Mouse (Mus musculus) adrenal gland, adult (tissue): ENCODE results near the gene Ptgs1.
"Not testable (repeated sequence)": the region's sequence is repeated elsewhere in the genome, so short reads cannot be mapped to it uniquely, and the experiment has no call there.

Source experiments
- DNase-seq, 2 experiments: peaks; one replicate each; pipeline ENCODE4 v3.0.0; 2022 to 2023; ENCODE audit warnings: low spot score in 1 of 2; ENCODE audit not compliant: inconsistent age in 2 of 2

The Ptgs1 gene

DNA sequence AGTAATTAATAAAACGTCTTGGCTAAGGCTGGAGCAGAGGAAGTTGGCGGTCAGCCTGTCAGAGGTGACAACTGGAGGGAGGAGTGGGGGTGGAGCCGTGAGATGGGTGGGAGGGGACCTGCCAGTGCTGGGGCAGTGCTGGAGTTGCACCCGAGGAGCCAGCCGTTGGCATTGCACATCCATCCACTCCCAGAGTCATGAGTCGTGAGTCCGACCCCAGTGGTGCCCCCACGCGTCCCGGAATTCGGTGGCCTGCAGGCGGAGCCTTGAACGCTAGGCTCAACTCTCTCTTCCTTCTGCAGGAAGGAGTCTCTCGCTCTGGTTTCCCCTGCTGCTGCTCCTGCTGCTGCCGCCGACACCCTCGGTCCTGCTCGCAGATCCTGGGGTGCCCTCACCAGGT is at the start of gene Ptgs1:
Gene Ptgs1, plus strand, starts transcription at position 61 of the 400 bp plus-strand sequence.
- DNase-seq, result peak; percentile 51 to 81

DNA sequence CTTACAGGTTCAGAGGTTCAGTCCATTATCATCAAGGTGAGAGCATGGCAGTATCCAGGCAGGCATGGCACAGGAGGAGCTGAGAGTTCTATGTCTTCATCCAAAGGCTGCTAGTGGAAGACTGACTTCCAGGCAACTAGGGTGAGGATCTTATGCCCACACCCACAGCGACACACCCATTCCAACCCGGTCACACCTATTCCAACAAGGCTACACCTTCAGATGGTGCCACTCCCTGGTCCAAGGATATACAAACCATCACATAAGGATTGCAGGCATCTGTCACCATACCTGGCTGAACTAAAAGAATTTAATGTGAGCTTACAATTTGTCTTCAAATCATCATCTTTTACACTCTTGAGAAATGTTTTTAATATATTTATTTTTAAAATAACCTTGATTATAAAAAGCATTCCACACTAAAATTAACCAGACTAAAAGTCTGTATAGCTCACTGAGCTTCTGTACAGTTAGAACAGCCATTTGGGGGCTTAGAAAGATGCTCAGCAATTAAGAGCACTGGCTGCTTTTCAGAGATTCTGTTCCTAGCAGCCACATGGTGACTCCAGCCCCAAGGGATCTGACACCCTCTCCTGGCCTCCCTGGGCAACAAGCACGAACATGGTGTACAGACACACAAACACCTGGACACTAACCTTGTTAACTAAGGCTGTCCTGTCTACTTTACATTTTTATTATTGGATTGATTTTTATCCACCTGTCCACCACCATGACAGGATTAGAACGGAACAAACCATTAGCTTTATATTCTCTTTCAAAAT is 48.4 kb upstream of the Ptgs1 start:
- not testable (repeated sequence) for DNase-seq

DNA sequence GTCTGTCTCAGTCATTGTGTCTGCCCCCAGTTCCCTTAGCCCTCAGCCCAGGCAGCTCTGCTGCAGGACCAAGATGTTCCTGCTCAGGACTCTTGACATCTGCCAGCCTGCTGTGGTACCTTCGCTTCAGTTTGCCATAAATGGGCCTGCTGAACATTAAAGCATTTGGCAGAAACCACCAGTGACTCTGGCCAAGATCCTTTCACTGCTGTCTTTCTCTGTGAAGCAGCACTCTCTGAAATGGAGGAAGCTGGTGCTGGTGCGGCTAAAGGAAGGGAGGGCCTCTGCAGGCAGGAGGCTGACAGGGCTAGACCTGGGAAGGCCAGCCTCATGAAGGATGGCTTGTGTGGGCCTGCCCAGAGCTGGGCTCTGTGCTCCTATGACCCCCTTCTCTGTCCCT is 46.9 kb upstream of the Ptgs1 start:
- no peak for DNase-seq

DNA sequence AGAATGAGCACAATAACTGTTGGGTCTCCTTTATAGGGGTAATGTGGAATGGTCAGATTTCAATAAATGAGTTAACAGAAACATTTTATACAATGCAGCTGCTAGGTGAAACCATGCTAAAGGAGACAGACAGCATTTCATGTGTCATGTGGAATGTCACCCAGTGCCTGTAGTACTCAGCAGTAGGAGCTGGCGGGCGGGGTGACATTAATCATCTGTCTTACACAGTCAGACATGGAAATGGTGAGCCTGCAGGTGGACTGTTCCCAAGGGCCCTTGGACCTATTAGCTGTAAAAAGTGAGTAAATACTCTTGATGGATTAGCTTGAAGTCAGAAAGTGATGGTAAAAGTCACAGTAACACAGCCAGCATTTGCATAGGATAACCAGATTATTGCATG is 46.0 kb upstream of the Ptgs1 start:
- DNase-seq, result peak in 1 of 2 experiments; percentile 28

DNA sequence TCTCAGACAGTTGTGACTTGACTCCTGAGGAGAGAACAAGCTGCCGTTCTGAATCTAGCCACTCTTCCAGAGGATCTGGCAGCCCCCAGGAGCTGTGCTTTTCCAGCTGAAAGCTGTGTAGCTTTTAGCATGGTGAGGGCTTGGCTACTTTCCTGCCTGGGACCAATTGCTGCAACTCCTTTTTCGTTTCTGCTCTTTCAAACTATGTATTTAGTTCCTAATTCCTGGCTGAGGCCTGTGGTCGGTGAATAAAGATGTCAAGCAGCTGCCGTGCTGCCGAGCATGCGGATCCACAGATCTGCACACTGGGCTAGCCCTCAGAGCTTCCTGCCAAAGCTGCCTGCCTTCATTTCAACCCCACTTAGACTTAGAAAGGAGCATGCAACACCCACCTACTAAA is 45.4 kb upstream of the Ptgs1 start:
- no peak for DNase-seq

DNA sequence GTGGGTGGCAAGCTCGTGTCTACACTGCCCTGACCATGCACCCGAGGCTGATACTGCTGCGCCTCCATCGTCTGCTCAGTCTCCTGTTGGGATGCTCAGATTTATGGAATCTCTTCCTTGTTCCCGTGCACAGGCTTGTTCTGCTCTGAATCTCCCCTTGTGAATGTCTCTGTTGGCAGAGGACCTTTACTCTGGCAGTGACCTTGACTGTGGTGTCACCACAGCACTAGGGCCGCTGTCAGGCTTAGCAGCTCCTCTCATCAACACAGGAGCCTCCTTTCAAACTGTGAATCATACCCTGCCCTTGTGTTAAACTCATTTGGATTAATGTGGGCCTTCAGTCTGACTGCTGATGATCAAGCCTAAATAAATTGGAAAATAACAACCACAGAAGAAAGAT is 41.0 kb upstream of the Ptgs1 start:
- peak in 1 of 2 experiments; percentile 69 for DNase-seq

DNA sequence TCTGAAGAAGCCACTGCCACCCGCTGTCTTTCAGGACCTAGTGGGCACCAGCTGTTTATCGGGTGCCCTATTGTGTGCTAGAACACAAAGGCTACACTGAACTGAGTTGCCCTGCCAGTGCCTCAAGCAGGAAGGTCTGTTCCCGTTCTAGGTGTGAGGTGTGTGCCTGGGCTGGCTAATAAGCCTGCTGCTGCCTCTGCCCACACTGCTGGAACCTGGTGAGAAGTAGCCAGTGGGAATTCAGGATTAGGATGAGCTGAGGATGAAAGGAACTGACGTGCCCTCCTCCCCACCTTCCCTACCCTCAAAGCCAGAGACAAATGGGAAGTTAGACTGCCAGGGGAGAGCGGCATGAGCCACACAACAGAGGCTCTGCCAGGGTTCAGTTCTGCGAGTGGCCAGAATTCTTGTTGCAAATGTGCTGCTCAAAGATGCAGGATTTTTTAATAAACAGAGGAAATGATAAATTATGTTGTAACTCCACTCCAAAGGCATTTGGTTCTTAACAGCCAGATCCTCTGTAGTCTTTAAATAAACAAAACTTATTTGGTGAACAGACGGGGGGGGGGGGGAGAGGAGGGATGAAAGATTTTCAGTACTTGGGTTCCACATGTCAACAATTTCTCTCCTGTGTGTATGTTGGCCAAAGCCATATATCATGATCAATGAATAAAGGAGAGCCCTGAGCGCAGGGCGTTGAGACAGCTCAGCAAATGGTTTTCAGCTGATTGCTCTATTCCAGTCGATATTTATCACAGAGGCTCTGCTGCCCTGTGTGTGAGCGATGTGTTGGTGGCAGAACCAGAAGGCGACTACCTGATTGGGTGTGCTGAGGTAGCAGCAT is 38.9 kb upstream of the Ptgs1 start:
- DNase-seq, result no peak

DNA sequence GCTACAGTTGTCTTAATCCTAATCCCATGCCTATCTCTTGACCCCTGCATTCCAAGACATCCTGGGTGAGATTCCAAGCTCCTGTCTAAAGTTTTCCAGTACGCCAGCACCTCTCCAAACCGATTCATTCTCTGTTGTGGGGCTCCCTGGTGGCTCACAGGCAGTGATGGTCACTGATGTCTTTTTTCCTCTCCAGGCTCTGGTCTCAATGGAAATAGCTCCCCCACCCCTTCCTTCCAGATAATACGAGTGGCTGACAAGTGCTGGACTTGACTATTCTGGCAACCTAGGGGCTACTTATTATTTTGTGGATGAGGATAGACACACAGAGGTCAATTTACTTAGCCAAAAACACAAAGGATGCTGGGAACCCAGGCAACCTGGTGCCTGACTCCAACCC is 33.2 kb upstream of the Ptgs1 start:
- DNase-seq, result no peak

DNA sequence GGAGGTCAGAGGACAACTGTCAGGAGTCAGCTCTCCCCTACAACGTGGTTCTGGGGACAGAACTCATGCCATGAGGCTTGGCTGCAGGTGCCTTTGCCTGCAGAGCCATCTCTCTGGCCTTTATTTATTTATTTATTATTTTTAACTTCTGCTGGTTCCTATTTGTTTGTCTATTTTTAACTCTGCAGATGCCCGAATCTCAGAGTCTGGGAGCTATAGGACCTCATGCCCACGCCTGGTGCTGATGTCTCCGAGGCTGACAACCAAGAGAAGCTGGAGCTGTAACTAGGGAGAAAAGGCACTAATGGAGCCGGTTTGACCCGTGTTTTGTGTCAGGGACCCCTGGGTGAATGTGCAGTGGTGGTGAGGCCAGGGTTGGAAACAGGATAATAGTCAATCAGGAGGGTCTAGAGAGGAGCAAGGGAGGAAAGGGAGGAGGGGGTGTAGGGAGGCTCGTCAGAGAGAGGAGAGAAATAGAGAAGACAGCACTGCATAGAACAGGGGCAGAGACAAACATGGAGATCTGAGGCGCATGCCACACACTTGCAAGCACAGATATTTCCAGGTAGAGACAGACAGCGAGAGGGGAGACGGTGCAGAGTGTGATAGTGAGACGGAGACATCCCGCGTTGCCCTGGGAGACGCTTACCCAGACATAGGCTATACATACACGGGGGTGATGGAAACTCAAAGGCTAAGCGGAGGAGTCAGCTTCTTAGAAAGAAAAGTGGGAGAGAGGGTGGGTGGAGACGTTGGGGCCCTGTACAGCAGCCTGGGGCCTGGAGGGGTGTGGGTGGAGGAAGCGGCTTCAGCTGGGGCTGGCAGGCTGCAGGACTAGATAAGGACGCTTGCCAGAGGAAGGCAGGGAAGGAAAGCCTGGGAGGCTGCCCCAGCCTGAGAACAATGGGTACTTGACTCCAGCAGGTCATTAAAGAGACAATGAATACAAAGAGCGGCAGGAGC is 32.0 kb upstream of the Ptgs1 start:
- peak; percentile 41 to 66 for DNase-seq

DNA sequence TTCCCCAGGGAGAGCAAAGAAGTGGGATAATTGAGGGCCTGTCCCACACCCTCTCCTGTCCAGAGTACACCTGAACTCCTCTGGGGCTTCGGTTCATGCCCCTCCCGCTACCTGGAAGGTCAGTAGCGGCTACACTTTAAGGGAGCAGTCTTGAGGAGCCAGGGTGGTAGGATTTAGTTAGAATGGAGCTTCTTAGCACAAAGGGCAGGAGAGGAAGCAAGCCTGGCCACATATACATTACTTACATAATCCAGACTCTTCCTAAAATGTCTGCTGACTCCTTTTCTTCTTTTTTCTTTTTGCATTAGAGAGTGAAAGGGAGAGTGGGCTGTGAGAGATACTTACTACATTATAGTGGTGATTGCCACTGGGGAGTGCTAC is 31.4 kb upstream of the Ptgs1 start:
- DNase-seq, result no peak

DNA sequence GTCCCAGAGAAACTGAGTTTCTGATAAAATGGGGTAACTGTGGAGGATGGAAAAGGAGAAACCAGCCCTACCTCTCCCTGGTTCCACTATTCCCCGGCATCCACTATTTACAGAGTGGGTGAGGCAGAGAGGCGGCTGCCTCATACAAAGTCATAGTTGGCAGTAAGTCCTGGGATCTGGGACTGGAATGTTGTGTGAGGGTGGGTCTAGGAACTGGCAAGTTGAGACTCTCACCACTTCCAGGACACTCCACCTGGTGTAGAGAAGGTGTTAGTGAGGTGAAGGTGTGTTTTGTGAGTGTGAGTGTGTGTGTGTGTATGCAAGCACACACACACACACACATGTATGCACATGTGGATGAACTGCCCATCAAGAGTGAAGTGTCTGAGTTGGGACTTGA is 29.4 kb upstream of the Ptgs1 start:
- DNase-seq, result no peak

DNA sequence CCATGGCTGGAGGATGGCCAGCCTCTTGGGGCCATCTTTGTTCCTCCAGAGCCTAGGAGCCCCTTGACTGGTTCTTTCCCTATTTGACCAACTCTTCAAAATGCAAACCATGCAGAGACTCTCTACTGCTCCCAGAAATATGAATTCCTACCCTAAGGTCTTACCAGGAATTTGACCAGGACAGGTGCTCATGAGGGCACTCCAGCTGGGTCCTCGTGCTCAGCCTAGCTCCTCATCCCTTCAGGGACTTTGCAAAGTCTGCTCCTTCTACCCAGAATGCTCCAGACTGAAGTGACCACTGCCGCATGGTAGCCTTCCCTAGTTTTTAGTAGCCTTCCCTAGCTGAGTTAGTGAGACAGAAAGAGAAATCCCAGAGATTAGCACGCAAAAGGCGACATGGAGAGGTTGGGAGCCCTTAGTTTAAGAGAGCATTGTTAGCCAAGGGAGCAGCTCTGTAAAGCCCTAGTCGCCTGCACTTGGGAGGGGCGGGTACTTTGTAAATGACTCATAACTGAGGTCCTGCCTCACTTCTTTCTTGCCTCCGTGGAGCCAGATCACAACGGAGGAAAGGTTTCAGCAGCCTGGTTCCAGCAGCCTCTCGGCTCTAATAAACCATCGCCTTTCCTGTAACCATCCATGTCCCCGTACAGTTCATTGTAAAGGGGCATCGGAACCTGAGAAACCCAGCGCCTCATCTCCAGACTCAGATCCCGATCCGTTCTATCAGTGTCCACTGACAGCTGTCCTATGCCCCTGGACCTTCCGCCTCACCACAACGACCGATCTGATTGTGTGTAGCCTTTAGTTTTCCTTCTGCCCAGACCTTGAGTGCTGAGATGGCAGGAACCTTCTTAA is 28.2 kb upstream of the Ptgs1 start:
- peak in 1 of 2 experiments; percentile 68 for DNase-seq

DNA sequence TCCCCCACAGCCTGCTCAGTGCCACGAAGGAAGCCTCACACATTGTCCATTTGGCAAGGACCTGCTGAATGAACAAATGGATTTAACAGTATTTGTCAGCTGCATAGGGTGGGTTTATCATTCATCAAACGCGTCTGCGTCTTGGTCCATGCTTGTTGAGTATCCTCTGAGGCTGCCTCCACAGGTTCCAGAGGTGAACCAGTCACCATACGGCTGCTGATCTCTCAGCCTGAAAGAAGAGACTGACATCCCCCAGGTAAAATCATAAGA is 27.7 kb upstream of the Ptgs1 start:
- DNase-seq, result no peak

DNA sequence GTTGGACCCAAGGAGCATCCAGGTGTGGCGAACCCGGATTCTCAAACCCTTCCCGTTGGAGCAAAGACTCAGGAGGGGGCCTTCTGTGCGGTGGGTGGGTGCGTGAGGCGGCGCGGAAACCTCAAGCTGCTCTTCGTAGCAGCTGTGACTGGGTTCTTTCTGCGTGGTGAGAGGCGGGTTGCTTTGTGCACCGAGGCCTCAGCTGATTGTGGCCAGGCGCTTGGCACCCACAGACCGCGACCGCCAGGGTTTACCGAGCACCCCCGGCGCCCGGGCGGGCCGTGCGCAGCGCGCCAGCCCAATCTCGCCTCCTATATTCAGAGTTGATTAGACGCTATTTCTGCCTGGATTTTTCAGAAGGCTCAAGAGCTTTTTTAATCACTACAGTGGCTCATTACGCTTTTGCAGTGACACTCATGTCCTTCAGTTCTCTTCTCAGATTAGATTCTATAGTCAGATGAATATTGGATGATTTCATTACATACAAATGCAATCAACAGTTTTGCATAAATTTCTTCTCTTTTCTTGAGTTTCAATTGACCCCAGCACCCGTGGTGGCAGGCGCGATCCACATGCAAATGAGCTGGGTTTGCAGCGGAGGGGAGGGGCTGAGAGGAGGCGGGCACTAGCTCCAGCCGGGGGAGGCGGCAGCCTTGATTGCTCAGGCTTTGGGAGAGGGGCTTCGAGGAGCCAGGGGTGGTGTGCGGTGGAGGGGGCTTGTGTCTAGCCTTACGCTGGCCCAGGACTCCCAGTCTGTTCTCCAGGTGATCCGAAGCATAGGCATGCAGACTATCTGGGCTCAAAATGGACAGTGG is 27.0 kb upstream of the Ptgs1 start:
- peak in 1 of 2 experiments; percentile 65 for DNase-seq

DNA sequence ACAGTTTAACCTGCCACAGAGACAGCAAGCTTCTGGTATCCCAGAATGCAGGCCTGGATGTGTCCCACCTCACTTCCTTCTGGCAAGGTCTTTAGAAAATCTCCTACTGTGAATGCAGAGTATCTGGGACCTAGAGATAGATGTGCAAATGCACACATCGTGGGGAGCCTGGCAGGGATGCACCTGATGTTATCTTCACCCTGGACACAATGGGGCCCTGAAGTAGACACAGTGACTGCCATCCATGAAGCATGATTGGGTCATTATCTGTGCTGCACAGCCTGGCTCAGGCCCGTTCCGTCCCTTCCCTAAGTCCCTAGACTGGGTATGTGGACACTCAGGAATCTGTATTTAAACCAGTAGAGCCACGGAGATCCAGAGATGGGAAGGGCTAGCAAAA is 25.6 kb upstream of the Ptgs1 start:
- DNase-seq, result no peak

DNA sequence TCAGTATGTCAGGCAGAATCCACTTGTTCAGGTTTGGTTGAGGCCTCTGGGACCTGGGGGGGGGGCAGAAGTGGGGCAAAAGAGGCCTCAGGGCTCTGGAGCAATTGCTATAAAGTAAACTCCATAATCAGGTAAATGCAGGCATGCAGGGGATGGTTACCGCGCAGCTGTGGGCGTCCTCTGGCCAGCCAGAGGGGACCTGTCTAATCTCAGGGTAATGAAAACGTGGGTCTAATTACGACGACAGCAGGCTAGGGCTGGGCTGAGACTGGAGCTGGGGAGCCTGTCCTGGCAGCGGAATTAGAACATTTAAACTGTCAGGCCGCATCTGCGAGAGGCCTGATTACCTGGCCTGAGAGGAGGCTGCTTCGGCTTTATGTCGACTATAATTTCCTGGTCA is 23.2 kb upstream of the Ptgs1 start:
- DNase-seq, result no peak

DNA sequence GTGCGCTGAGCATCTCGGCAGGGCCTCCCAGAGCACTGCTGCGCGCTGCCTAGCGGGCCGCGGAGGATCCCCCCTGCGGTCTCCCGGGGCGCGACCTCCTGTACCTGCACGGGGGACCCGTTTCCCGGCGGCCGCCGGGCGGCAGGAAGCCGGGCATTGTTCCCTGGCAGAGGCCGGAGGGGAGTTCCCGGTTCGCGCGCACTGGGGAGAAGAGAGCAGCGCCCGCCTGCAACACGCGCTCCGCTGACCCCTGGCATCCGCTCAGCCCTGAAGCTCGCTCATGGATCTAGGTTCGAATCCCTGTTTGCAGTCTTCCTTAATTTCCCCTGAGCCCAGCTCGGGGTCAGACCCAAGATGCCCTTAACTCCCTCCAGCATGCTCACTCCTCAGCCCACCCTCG is 19.4 kb upstream of the Ptgs1 start:
- DNase-seq, result peak in 1 of 2 experiments; percentile 51

DNA sequence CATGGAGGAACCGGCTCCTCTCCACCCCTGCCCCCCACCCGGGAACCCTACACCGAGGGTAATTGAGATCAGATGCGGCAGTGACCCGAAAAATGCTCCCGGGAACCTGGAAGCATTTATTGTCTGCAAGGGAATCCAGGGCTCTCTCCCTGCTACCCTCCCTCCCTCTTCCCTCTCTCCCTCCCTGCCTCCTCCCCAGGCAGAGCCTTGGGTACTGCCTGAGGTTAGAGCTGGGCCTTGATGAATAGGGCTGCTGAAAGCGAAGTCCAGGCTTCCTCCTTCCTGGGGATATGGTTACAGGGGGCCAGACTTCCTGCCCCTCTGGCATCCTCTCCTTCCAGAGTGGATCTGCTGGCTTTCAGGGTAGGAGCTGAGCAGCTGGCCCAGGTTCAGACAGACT is 18.4 kb upstream of the Ptgs1 start:
- DNase-seq, result peak in 1 of 2 experiments; percentile 35

DNA sequence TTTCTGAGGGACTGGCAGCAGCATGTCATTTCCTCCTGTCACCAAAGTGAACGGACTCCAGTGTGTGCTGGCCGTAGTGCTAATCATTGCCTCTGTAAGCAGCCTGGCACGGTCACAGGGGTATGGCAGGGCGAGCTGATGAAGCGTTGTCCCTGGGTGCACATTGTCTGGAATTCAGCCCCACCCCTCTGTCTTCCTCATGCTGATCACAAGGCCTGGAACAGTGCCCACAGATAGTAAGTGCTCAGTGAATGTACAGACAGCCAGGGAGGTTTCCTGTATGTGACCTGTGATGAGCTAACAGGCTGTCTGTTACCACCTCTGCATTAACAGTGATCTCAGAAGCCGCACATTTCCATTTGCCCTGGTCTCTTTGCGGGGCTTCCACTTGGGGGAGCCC is 17.1 kb upstream of the Ptgs1 start:
- peak in 1 of 2 experiments; percentile 39 for DNase-seq

DNA sequence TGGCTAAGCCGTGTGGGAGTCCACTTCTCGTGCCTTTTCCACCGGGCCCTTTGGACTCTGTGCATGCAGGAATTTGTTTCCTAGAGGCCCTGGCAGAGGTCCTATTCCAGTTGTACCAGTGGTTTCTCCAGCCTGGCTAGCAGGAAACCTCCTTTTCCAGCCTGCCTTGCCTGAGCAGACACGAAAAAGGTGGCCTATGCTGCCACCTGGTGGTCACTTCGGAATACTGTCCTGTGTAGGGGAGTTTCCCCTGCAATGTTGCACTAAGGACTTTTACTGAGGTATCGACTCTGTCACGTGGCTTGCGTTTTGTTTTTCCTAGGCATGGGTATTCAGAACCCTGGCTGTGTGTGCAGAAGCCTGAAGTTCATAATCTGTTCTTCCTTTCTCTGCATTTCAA is 16.2 kb upstream of the Ptgs1 start:
- peak; percentile 82 to 95 for DNase-seq
